Mouse (Mus musculus) neural tube, embryonic 13.5 days (tissue): ENCODE results near the gene Ube2d1. TPM values are rescaled to one million over a fixed set of nuclear protein-coding genes. Genes with fewer than 3 reads are reported as not detected.

Source experiments
- polyA plus RNA-seq: library from polyadenylated mRNA; unstranded; fragments of >200 nt; fragmentation: Nextera tagmentation; extraction: Ambion mirVana; gene quantifications from 2 replicates; pipeline ENCODE4 v1.2.1, GENCODE M21; 2015

Ube2d1 gene
- polyA plus RNA-seq, 1 experiment from 2014 or later = 200 TPM

Other genes with a start within 250 kb of the Ube2d1 start
- 5.9 and 6.7 TPM in 2 replicates for gene Bicc1, start 125.6 kb downstream of the Ube2d1 start, polyA plus RNA-seq
- gene Tfam, start 47.0 kb downstream of the Ube2d1 start, polyA plus RNA-seq = 56.6 and 69.5 TPM in 2 replicates
- 242 and 259 TPM in 2 replicates for gene Cisd1, start 59.7 kb upstream of the Ube2d1 start, polyA plus RNA-seq
- 16.0 and 17.9 TPM in 2 replicates for gene Ipmk, start 62.5 kb upstream of the Ube2d1 start, polyA plus RNA-seq